Mouse (Mus musculus): Measurements from ENCODE around the gene Ate1. TPM values are rescaled to one million over a fixed set of nuclear protein-coding genes. Genes with fewer than 3 reads are reported as not detected.

The Ate1 gene
- total and polyA plus RNA-seq, 2 experiments from 2014 or later = 32.4 to 66.3 TPM

DNA sequence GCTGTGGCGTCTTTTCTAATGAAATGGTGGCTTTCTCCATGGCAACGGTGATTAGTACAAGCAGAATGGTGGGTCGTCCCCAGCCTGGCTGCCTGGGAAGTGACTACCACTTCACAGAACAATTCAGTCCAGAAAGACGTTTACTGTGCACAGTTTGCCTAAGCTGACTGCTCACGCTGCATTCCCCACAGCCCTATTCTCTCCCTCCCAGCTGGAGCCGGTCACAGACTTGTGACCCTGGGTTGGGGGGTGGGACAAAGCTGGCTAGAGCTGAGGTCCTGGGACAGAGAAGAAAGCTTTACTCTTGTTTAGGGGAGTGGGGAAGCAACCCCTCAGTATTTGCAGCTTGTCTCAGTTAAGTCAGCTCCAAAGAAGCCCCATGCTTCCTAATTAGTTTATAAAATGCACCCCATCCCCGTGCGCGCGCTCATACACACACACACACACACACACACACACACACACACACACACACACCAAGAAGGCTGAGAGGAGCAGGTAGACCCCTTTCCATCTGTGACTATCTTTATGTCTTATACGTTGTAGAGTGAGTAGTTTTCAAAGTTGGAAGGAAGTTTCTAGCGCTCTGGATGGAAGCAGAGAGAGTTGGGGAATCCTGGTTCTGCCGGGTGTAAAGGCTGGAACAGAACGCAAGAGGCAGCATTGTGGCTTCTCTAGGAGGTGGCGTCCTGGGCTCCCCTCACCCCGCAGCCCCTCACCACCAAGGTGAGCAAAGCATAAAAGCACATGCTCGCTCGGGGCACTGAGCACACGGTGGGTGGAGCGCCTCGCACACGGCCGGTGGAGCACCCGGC is 151.1 kb downstream of the Ate1 start:
- H3K36me3 ChIP-seq (replicated peaks; ENCODE audit: control insufficient read depth, insufficient read depth, low read length) = no peaks in the 10 kb centered on the region
- no peak for TF ChIP-seq CTCF (IDR thresholded peaks at IDR 0.05; ENCODE audit: low read depth)
- no peak for TF ChIP-seq EP300 (IDR thresholded peaks at IDR 0.05; ENCODE audit: low read depth)
- H3K9ac ChIP-seq (replicated peaks; ENCODE audit: low read depth, low read length) = no peak overlapping the region
- no peak overlapping the region for H3K4me2 ChIP-seq (ENCODE audit: low read depth, low read length)
- H3K27me3 ChIP-seq (ENCODE audit: control insufficient read depth, insufficient read depth, low read length) = no peaks in the 10 kb centered on the region
- peaks cover 6% of the 10 kb centered on the region for H3K9me3 ChIP-seq (replicated peaks; ENCODE audit: control insufficient read depth, low read length)
- 53% methylated on average over 24 of the region's 24 CpGs for WGBS
- no peak overlapping the region for H3K4me3 ChIP-seq (ENCODE audit: low read depth, low read length)
- ATAC-seq (ENCODE audit: insufficient read depth, low read depth) (no peak), DNase-seq (ENCODE audit: low spot score) (no peak)
- H3K4me1 ChIP-seq (ENCODE audit: control insufficient read depth, insufficient read depth) = no peaks in the 10 kb centered on the region
- H3K27ac ChIP-seq (ENCODE audit: low read depth) = no peak overlapping the region

- H3K27me3 ChIP-seq (ENCODE audit: control insufficient read depth, insufficient read depth, low read length) = no peaks in the 10 kb centered on the region
- H3K4me2 ChIP-seq (ENCODE audit: low read depth, low read length) = no peak overlapping the region
- DNase-seq (ENCODE audit: low spot score) = no peak
- no peak overlapping the region for H3K9ac ChIP-seq (replicated peaks; ENCODE audit: low read depth, low read length)
- H3K9me3 ChIP-seq (replicated peaks; ENCODE audit: control insufficient read depth, low read length) = peaks cover 6% of the 10 kb centered on the region
- no peak overlapping the region for H3K27ac ChIP-seq (ENCODE audit: low read depth)
- no peaks in the 10 kb centered on the region for H3K4me1 ChIP-seq (ENCODE audit: control insufficient read depth, insufficient read depth)
- no peak for ATAC-seq (ENCODE audit: insufficient read depth, low read depth)
- H3K36me3 ChIP-seq (replicated peaks; ENCODE audit: control insufficient read depth, insufficient read depth, low read length) = no peaks in the 10 kb centered on the region
- no peak for TF ChIP-seq CTCF (IDR thresholded peaks at IDR 0.05; ENCODE audit: low read depth)
- TF ChIP-seq EP300 (IDR thresholded peaks at IDR 0.05; ENCODE audit: low read depth) = no peak
- no peak overlapping the region for H3K4me3 ChIP-seq (ENCODE audit: low read depth, low read length)
- WGBS = 52% methylated on average over 13 of the region's 13 CpGs
These were observed 151.9 kb downstream of the Ate1 start for GRCm38 (mm10) chr7:130368036-130368826.

GRCm38 (mm10) chr7:130367222-130368035 is 152.7 kb downstream of the Ate1 start:
- H3K4me3 ChIP-seq (ENCODE audit: low read depth, low read length) = no peak overlapping the region
- 62% methylated on average over 12 of the region's 12 CpGs for WGBS
- DNase-seq (ENCODE audit: low spot score) (no peak), ATAC-seq (ENCODE audit: insufficient read depth, low read depth) (no peak)
- TF ChIP-seq EP300 (IDR thresholded peaks at IDR 0.05; ENCODE audit: low read depth) (no peak), CTCF (IDR thresholded peaks at IDR 0.05; ENCODE audit: low read depth) (no peak)
- H3K4me2 ChIP-seq (ENCODE audit: low read depth, low read length) = no peak overlapping the region
- no peaks in the 10 kb centered on the region for H3K36me3 ChIP-seq (replicated peaks; ENCODE audit: control insufficient read depth, insufficient read depth, low read length)
- H3K9me3 ChIP-seq (replicated peaks; ENCODE audit: control insufficient read depth, low read length) = peaks cover 6% of the 10 kb centered on the region
- H3K27ac ChIP-seq (ENCODE audit: low read depth) = no peak overlapping the region
- H3K9ac ChIP-seq (replicated peaks; ENCODE audit: low read depth, low read length) = no peak overlapping the region
- no peaks in the 10 kb centered on the region for H3K4me1 ChIP-seq (ENCODE audit: control insufficient read depth, insufficient read depth)
- no peaks in the 10 kb centered on the region for H3K27me3 ChIP-seq (ENCODE audit: control insufficient read depth, insufficient read depth, low read length)

- Histone ChIP-seq H3K27me3 (ENCODE audit: control insufficient read depth, insufficient read depth, low read length) (no peaks in the 10 kb centered on the region), H3K36me3 (replicated peaks; ENCODE audit: control insufficient read depth, insufficient read depth, low read length) (no peaks in the 10 kb centered on the region), H3K9me3 (replicated peaks; ENCODE audit: control insufficient read depth, low read length) (peaks cover 6% of the 10 kb centered on the region), H3K4me3 (ENCODE audit: low read depth, low read length) (no peak overlapping the region), H3K4me1 (ENCODE audit: control insufficient read depth, insufficient read depth) (no peaks in the 10 kb centered on the region), H3K4me2 (ENCODE audit: low read depth, low read length) (no peak overlapping the region), H3K27ac (ENCODE audit: low read depth) (no peak overlapping the region), H3K9ac (replicated peaks; ENCODE audit: low read depth, low read length) (no peak overlapping the region)
- 92% methylated on average over 10 of the region's 10 CpGs for WGBS
- DNase-seq (ENCODE audit: low spot score) = no peak
- ATAC-seq (ENCODE audit: insufficient read depth, low read depth) = no peak
- TF ChIP-seq EP300 (IDR thresholded peaks at IDR 0.05; ENCODE audit: low read depth) = no peak
- TF ChIP-seq CTCF (IDR thresholded peaks at IDR 0.05; ENCODE audit: low read depth) = no peak
These were observed 154.5 kb downstream of the Ate1 start for GRCm38 (mm10) chr7:130365711-130366110.

Other genes with a start within 250 kb of the Ate1 start
- gene Nsmce4a, start 52.7 kb upstream of the Ate1 start, total RNA-seq (2014; rRNA removed; ENCODE audit: low replicate concordance) = 56.9 and 72.7 TPM in 2 replicates
- gene Nsmce4a, start 52.7 kb upstream of the Ate1 start, polyA plus RNA-seq (2015; fragmentation: Nextera tagmentation; extraction: Ambion mirVana) = 96.9 and 107 TPM in 2 replicates
- 64.7 and 83.8 TPM in 2 replicates for gene Tacc2, start 57.1 kb upstream of the Ate1 start, total RNA-seq (2014; rRNA removed; ENCODE audit: low replicate concordance)
- 33.7 and 39.0 TPM in 2 replicates for gene Tacc2, start 57.1 kb upstream of the Ate1 start, polyA plus RNA-seq (2015; fragmentation: Nextera tagmentation; extraction: Ambion mirVana)